Mouse (Mus musculus): ENCODE results near the gene Hs3st4. TPM values are rescaled to one million over a fixed set of nuclear protein-coding genes. Genes with fewer than 3 reads are reported as not detected.

Gene Hs3st4
- 0.06 TPM in 2 replicates for polyA plus RNA-seq (2015; fragmentation: Nextera tagmentation; extraction: Ambion mirVana)

GRCm38 (mm10) chr7:123982461-123983038 lies at the start of gene Hs3st4:
Hs3st4 (plus strand) TSS chr7:123982869.
- WGBS: under 1% methylated on average over 41 of the region's 74 CpGs
- no peak within 1 kb of the TSS for H3K27ac ChIP-seq (ENCODE audit: low read length)
- peak within 1 kb of the TSS; percentile 58 for H3K4me3 ChIP-seq (ENCODE audit: low read length)
- H3K27me3 ChIP-seq (ENCODE audit: insufficient read depth, low read length): peaks cover 80% of the 10 kb centered on the region
- peak within 1 kb of the TSS; percentile 99 for H3K4me2 ChIP-seq (replicated peaks; ENCODE audit: low read depth, low read length)
- H3K4me1 ChIP-seq (ENCODE audit: insufficient read depth, low read length): no peaks in the 10 kb centered on the region
- ATAC-seq (ENCODE audit: low FRiP score, low TSS enrichment): peak; percentile 60
- H3K36me3 ChIP-seq (ENCODE audit: insufficient read depth, low read length): no peaks in the 10 kb centered on the region
- peak within 1 kb of the TSS; percentile 50; the same call in 1 of the 2 replicates for H3K9ac ChIP-seq (replicated peaks; ENCODE audit: low read length)
- 0 out of 2 replicates have a peak, but pooled peaks cover 5% of the 10 kb centered on the region for H3K9me3 ChIP-seq (ENCODE audit: low read length)

- no peaks in the 10 kb centered on the region for H3K27me3 ChIP-seq (ENCODE audit: insufficient read depth, low read length)
- no peaks in the 10 kb centered on the region for H3K36me3 ChIP-seq (ENCODE audit: insufficient read depth, low read length)
- no peak overlapping the region for H3K4me2 ChIP-seq (replicated peaks; ENCODE audit: low read depth, low read length)
- H3K4me1 ChIP-seq (ENCODE audit: insufficient read depth, low read length): no peaks in the 10 kb centered on the region
- no peak overlapping the region for H3K4me3 ChIP-seq (ENCODE audit: low read length)
- H3K27ac ChIP-seq (ENCODE audit: low read length): no peak overlapping the region
- no peak for ATAC-seq (ENCODE audit: low FRiP score, low TSS enrichment)
- no peaks in the 10 kb centered on the region for H3K9me3 ChIP-seq (ENCODE audit: low read length)
- WGBS: 61% methylated on average over 3 of the region's 3 CpGs
- no peak overlapping the region for H3K9ac ChIP-seq (replicated peaks; ENCODE audit: low read length)
These were observed 35.8 kb upstream of the Hs3st4 start for GRCm38 (mm10) chr7:123946836-123947235.

- H3K36me3 ChIP-seq (ENCODE audit: insufficient read depth, low read length): no peaks in the 10 kb centered on the region
- no peak for ATAC-seq (ENCODE audit: low FRiP score, low TSS enrichment)
- H3K9ac ChIP-seq (replicated peaks; ENCODE audit: low read length): no peak overlapping the region
These were observed 19.6 kb upstream of the Hs3st4 start for GRCm38 (mm10) chr7:123963021-123963420.

GRCm38 (mm10) chr7:123964559-123965142 lies 18.0 kb upstream of the Hs3st4 start:
- 50% methylated on average over 10 of the region's 10 CpGs for WGBS
- Histone ChIP-seq H3K4me3 (ENCODE audit: low read length) (no peak overlapping the region), H3K4me2 (replicated peaks; ENCODE audit: low read depth, low read length) (no peak overlapping the region), H3K27me3 (ENCODE audit: insufficient read depth, low read length) (no peaks in the 10 kb centered on the region), H3K9ac (replicated peaks; ENCODE audit: low read length) (no peak overlapping the region), H3K27ac (ENCODE audit: low read length) (no peak overlapping the region), H3K4me1 (ENCODE audit: insufficient read depth, low read length) (no peaks in the 10 kb centered on the region), H3K36me3 (ENCODE audit: insufficient read depth, low read length) (no peaks in the 10 kb centered on the region), H3K9me3 (ENCODE audit: low read length) (peaks cover 8% of the 10 kb centered on the region)
- ATAC-seq (ENCODE audit: low FRiP score, low TSS enrichment): peak; percentile 27; the same call in 1 of the 2 replicates

More at GRCm38 (mm10) chr7:123963021-123963420, 19.6 kb upstream of the Hs3st4 start:
- WGBS: 84% methylated on average over 5 of the region's 5 CpGs
- H3K27me3 ChIP-seq (ENCODE audit: insufficient read depth, low read length): no peaks in the 10 kb centered on the region
- H3K4me3 ChIP-seq (ENCODE audit: low read length): no peak overlapping the region
- H3K9me3 ChIP-seq (ENCODE audit: low read length): peaks cover 8% of the 10 kb centered on the region
- no peak overlapping the region for H3K27ac ChIP-seq (ENCODE audit: low read length)
- H3K4me1 ChIP-seq (ENCODE audit: insufficient read depth, low read length): no peaks in the 10 kb centered on the region
- no peak overlapping the region for H3K4me2 ChIP-seq (replicated peaks; ENCODE audit: low read depth, low read length)

GRCm38 (mm10) chr7:123965515-123965914 lies 17.2 kb upstream of the Hs3st4 start:
- Histone ChIP-seq H3K9me3 (ENCODE audit: low read length) (peaks cover 8% of the 10 kb centered on the region), H3K27ac (ENCODE audit: low read length) (no peak overlapping the region)

GRCm38 (mm10) chr7:123975441-123975840 lies 7.2 kb upstream of the Hs3st4 start:
- Histone ChIP-seq H3K27me3 (ENCODE audit: insufficient read depth, low read length) (peaks cover 11% of the 10 kb centered on the region), H3K9me3 (ENCODE audit: low read length) (0 out of 2 replicates have a peak, but pooled peaks cover 5% of the 10 kb centered on the region), H3K4me2 (replicated peaks; ENCODE audit: low read depth, low read length) (no peak overlapping the region), H3K36me3 (ENCODE audit: insufficient read depth, low read length) (no peaks in the 10 kb centered on the region), H3K4me1 (ENCODE audit: insufficient read depth, low read length) (no peaks in the 10 kb centered on the region), H3K27ac (ENCODE audit: low read length) (no peak overlapping the region), H3K4me3 (ENCODE audit: low read length) (no peak overlapping the region), H3K9ac (replicated peaks; ENCODE audit: low read length) (no peak overlapping the region)
- no peak for ATAC-seq (ENCODE audit: low FRiP score, low TSS enrichment)
- 28% methylated on average over 7 of the region's 7 CpGs for WGBS

More at GRCm38 (mm10) chr7:123965515-123965914, 17.2 kb upstream of the Hs3st4 start:
- Histone ChIP-seq H3K4me2 (replicated peaks; ENCODE audit: low read depth, low read length) (no peak overlapping the region), H3K4me1 (ENCODE audit: insufficient read depth, low read length) (no peaks in the 10 kb centered on the region), H3K36me3 (ENCODE audit: insufficient read depth, low read length) (no peaks in the 10 kb centered on the region), H3K4me3 (ENCODE audit: low read length) (no peak overlapping the region), H3K27me3 (ENCODE audit: insufficient read depth, low read length) (no peaks in the 10 kb centered on the region), H3K9ac (replicated peaks; ENCODE audit: low read length) (no peak overlapping the region)
- 74% methylated on average over 7 of the region's 7 CpGs for WGBS
- no peak for ATAC-seq (ENCODE audit: low FRiP score, low TSS enrichment)

GRCm38 (mm10) chr7:123981435-123981834 lies 1.2 kb upstream of the Hs3st4 start:
- no peak for ATAC-seq (ENCODE audit: low FRiP score, low TSS enrichment)

GRCm38 (mm10) chr7:123982010-123982409 lies 659 bp upstream of the Hs3st4 start:
- Histone ChIP-seq H3K4me3 (ENCODE audit: low read length) (peak overlapping the region; percentile 58), H3K27me3 (ENCODE audit: insufficient read depth, low read length) (peaks cover 76% of the 10 kb centered on the region)
- WGBS: 4% methylated on average over 5 of the region's 5 CpGs

More at GRCm38 (mm10) chr7:123981435-123981834, 1.2 kb upstream of the Hs3st4 start:
- no peak overlapping the region for H3K9ac ChIP-seq (replicated peaks; ENCODE audit: low read length)
- 33% methylated on average over 7 of the region's 7 CpGs for WGBS
- H3K9me3 ChIP-seq (ENCODE audit: low read length): 0 out of 2 replicates have a peak, but pooled peaks cover 5% of the 10 kb centered on the region
- no peaks in the 10 kb centered on the region for H3K4me1 ChIP-seq (ENCODE audit: insufficient read depth, low read length)
- no peak overlapping the region for H3K4me2 ChIP-seq (replicated peaks; ENCODE audit: low read depth, low read length)
- no peaks in the 10 kb centered on the region for H3K36me3 ChIP-seq (ENCODE audit: insufficient read depth, low read length)
- peaks cover 71% of the 10 kb centered on the region for H3K27me3 ChIP-seq (ENCODE audit: insufficient read depth, low read length)
- H3K27ac ChIP-seq (ENCODE audit: low read length): no peak overlapping the region
- no peak overlapping the region for H3K4me3 ChIP-seq (ENCODE audit: low read length)

GRCm38 (mm10) chr7:123983177-123984046 lies 743 bp downstream of the Hs3st4 start:
- Histone ChIP-seq H3K4me2 (replicated peaks; ENCODE audit: low read depth, low read length) (peak overlapping the region; percentile 99), H3K9ac (replicated peaks; ENCODE audit: low read length) (0 out of 2 replicates have a peak overlapping the region, but pooled peaks have one; percentile 36), H3K27me3 (ENCODE audit: insufficient read depth, low read length) (peaks cover 87% of the 10 kb centered on the region), H3K4me3 (ENCODE audit: low read length) (peak overlapping the region; percentile 58), H3K27ac (ENCODE audit: low read length) (no peak overlapping the region), H3K4me1 (ENCODE audit: insufficient read depth, low read length) (no peaks in the 10 kb centered on the region), H3K9me3 (ENCODE audit: low read length) (no peaks in the 10 kb centered on the region), H3K36me3 (ENCODE audit: insufficient read depth, low read length) (no peaks in the 10 kb centered on the region)
- peak; percentile 65; the same call in 1 of the 2 replicates for ATAC-seq (ENCODE audit: low FRiP score, low TSS enrichment)
- 2% methylated on average over 63 of the region's 97 CpGs for WGBS

More at GRCm38 (mm10) chr7:123982010-123982409, 659 bp upstream of the Hs3st4 start:
- Histone ChIP-seq H3K4me1 (ENCODE audit: insufficient read depth, low read length) (no peaks in the 10 kb centered on the region), H3K27ac (ENCODE audit: low read length) (no peak overlapping the region), H3K4me2 (replicated peaks; ENCODE audit: low read depth, low read length) (peak overlapping the region; percentile 99), H3K9me3 (ENCODE audit: low read length) (0 out of 2 replicates have a peak, but pooled peaks cover 5% of the 10 kb centered on the region), H3K36me3 (ENCODE audit: insufficient read depth, low read length) (no peaks in the 10 kb centered on the region), H3K9ac (replicated peaks; ENCODE audit: low read length) (no peak overlapping the region)
- ATAC-seq (ENCODE audit: low FRiP score, low TSS enrichment): no peak
